Mouse (Mus musculus): ENCODE measurements around the gene Mgat2. TPM values are rescaled to one million over a fixed set of nuclear protein-coding genes. Genes with fewer than 3 reads are reported as not detected.
A peak's percentile ranks its signal among the peaks of the same experiment; 100 is the strongest.

Gene Mgat2
- polyA plus RNA-seq (2014; fragmentation: Nextera tagmentation; extraction: Ambion mirVana): 37.0 and 37.5 TPM in 2 replicates

DNA sequence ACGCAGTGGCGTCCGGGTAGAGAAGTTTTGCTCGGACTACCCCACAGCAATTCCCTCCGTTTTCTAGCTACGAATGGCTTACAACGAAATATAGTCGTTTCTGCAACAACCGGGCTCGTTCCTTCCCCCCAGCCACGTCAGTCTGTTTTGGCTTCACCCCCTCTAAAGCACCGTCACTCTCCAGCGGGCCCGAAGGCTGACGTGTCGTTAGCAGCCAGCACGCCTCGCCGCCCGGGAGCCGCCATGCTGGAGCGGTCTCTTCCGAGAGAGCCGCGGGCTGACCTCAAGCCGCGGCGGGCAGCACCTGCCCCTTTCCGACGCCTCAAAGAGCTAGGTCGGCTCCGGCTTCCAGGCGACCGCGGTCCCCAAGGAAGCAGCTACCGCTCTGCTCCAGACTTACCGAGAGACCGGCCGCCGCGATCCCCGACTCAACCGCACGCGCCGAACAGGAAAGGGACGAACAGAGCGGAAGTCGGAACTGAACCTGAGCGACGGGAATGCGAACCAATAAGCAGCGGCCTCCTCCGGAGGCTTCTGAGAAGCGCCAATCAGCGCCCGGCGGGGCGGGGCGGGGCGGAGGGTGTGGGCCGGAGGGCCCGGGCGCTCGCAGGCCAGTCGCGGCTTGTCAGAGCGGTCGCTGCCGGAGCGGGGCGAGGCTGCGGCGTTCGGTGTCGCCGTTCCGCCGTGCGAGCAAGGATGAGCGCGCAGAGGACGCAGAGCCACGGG, at the start of gene Mgat2, which contains the start of gene Rpl36al:
Gene Mgat2 (plus strand): TSS at position 575 of the 726 bp plus-strand sequence.
Gene Rpl36al (minus strand): TSS at position 501 of the 726 bp plus-strand sequence.
- WGBS: under 1% methylated on average over 80 of the region's 84 CpGs
- Histone ChIP-seq H3K27ac (ENCODE audit: low read depth, low read length) (peak within 1 kb of the TSS; percentile 86), H3K27me3 (ENCODE audit: control insufficient read depth, insufficient read depth, low read length) (no peaks in the 10 kb centered on the region)

DNA sequence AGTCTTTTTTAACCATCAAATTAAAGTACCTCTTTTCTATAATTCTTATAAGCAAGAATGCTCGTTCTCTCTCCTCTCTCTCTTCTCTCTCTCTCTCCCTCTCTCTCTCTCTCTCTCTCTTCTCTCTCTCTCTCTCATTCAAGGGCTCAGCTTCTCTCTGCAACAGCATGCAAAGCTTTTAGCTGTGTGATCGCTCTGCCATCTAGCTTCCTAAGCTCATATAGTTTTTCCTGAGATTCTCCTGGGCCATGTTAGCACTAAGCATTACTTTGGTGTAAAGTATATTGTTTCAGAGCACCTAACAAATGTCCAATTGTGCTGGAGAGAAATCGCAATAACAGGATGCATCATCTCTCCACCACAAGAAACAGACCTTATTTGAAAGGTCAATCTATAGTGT, 44.8 kb upstream of the Mgat2 start:
- no peak overlapping the region for H3K4me3 ChIP-seq (ENCODE audit: low read depth, low read length)
- ATAC-seq (ENCODE audit: insufficient read depth, low FRiP score, low TSS enrichment): no peak
- 91% methylated on average over 3 of the region's 3 CpGs for WGBS
- no peak overlapping the region for H3K4me2 ChIP-seq (ENCODE audit: low read depth)
- no peaks in the 10 kb centered on the region for H3K4me1 ChIP-seq (ENCODE audit: control insufficient read depth, insufficient read depth, low read length)
- H3K27me3 ChIP-seq (ENCODE audit: control insufficient read depth, insufficient read depth, low read length): no peaks in the 10 kb centered on the region
- H3K9ac ChIP-seq (ENCODE audit: low read length): no peak overlapping the region
- no peaks in the 10 kb centered on the region for H3K9me3 ChIP-seq (ENCODE audit: control insufficient read depth, low read length)
- H3K36me3 ChIP-seq (ENCODE audit: control insufficient read depth, insufficient read depth, low read length): no peaks in the 10 kb centered on the region
- no peak overlapping the region for H3K27ac ChIP-seq (ENCODE audit: low read depth, low read length)
- no peak for DNase-seq (ENCODE audit: low spot score)

More for the DNA sequence above, at the start of gene Mgat2, which contains the start of gene Rpl36al:
- Histone ChIP-seq H3K4me2 (ENCODE audit: low read depth) (peak within 1 kb of the TSS; percentile 92), H3K36me3 (ENCODE audit: control insufficient read depth, insufficient read depth, low read length) (no peaks in the 10 kb centered on the region), H3K4me1 (ENCODE audit: control insufficient read depth, insufficient read depth, low read length) (peaks cover 13% of the 10 kb centered on the region), H3K9me3 (ENCODE audit: control insufficient read depth, low read length) (no peaks in the 10 kb centered on the region), H3K9ac (ENCODE audit: low read length) (peak within 1 kb of the TSS; percentile 88), H3K4me3 (ENCODE audit: low read depth, low read length) (peak within 1 kb of the TSS; percentile 86)
- DNase-seq (ENCODE audit: low spot score) (peak; percentile 99), ATAC-seq (ENCODE audit: insufficient read depth, low FRiP score, low TSS enrichment) (peak; percentile 100)

DNA sequence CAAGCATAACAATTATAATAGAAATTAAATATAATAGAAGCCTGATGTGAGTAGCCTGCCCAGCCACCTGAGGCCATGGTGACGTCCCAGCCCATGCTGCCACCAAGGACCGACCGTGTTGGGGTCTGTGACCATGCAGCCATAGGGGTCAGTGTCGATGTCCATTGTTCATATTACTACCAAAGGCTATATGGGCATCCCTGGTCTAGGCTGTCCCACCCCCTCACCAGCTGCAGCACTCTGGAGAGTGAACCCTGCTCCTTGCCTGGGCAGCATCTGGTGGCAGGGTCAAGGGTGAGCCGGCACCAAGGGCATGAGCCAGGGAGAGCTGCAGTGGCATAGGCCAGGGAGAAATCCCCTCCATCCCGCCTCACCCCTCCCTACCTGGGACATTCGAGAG, 44.1 kb upstream of the Mgat2 start:
- Histone ChIP-seq H3K4me3 (ENCODE audit: low read depth, low read length) (no peak overlapping the region), H3K4me2 (ENCODE audit: low read depth) (no peak overlapping the region), H3K9me3 (ENCODE audit: control insufficient read depth, low read length) (no peaks in the 10 kb centered on the region), H3K9ac (ENCODE audit: low read length) (no peak overlapping the region), H3K27ac (ENCODE audit: low read depth, low read length) (no peak overlapping the region), H3K4me1 (ENCODE audit: control insufficient read depth, insufficient read depth, low read length) (no peaks in the 10 kb centered on the region), H3K36me3 (ENCODE audit: control insufficient read depth, insufficient read depth, low read length) (no peaks in the 10 kb centered on the region), H3K27me3 (ENCODE audit: control insufficient read depth, insufficient read depth, low read length) (no peaks in the 10 kb centered on the region)
- DNase-seq (ENCODE audit: low spot score): no peak
- WGBS: 86% methylated on average over 7 of the region's 7 CpGs
- ATAC-seq (ENCODE audit: insufficient read depth, low FRiP score, low TSS enrichment): no peak

DNA sequence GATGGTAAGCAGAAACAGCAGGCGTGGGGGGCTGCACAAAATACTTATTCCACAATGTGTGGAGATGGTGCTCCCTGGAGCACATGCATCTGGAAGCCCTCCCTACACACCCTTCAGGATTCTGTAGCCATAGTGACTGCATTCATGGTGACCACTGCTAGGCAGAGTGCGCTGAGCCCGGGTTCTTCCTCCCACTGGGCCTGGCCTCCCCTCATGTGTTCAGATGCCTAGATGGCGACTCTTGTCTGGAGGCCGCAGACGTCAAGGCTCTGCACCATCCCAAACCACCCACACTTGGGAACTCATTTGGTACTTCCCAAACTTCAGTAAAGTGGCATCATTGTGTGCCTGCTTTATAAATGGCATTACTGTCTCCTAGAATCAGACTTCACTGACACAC, 40.5 kb upstream of the Mgat2 start:
- 72% methylated on average over 6 of the region's 6 CpGs for WGBS
- no peaks in the 10 kb centered on the region for H3K36me3 ChIP-seq (ENCODE audit: control insufficient read depth, insufficient read depth, low read length)
- no peaks in the 10 kb centered on the region for H3K4me1 ChIP-seq (ENCODE audit: control insufficient read depth, insufficient read depth, low read length)
- no peaks in the 10 kb centered on the region for H3K9me3 ChIP-seq (ENCODE audit: control insufficient read depth, low read length)
- ATAC-seq (ENCODE audit: insufficient read depth, low FRiP score, low TSS enrichment) (no peak), DNase-seq (ENCODE audit: low spot score) (no peak)
- H3K4me2 ChIP-seq (ENCODE audit: low read depth): no peak overlapping the region
- no peak overlapping the region for H3K27ac ChIP-seq (ENCODE audit: low read depth, low read length)
- no peaks in the 10 kb centered on the region for H3K27me3 ChIP-seq (ENCODE audit: control insufficient read depth, insufficient read depth, low read length)
- H3K9ac ChIP-seq (ENCODE audit: low read length): no peak overlapping the region
- no peak overlapping the region for H3K4me3 ChIP-seq (ENCODE audit: low read depth, low read length)

DNA sequence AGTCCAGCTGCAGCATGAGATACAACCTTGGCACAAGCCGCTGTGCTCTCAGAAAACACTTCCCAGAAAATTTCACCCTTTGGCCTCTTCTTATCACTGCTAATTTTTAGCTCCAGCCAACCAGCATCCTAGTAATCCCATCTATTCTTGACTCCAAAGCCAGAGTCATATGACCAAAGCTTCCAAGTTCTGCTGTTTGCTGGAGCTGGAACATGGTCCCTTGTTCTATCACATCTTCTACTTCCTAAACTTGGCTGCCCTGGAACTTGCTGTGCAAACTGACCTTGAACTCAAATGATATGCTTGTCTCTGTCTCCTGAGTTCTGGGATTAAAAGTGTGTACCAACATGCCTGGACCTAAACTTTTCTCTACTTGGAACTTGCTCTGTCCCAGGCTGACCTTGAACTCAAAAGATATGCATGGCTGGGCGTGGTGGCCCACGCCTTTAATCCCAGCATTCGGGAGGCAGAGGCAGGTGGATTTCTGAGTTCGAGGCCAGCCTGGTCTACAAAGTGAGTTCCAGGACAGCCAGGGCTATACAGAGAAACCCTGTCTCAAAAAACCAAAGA, 36.7 kb upstream of the Mgat2 start:
- 93% methylated on average over 5 of the region's 5 CpGs for WGBS
- Histone ChIP-seq H3K4me1 (ENCODE audit: control insufficient read depth, insufficient read depth, low read length) (no peaks in the 10 kb centered on the region), H3K4me3 (ENCODE audit: low read depth, low read length) (no peak overlapping the region), H3K9me3 (ENCODE audit: control insufficient read depth, low read length) (no peaks in the 10 kb centered on the region), H3K9ac (ENCODE audit: low read length) (no peak overlapping the region), H3K27ac (ENCODE audit: low read depth, low read length) (no peak overlapping the region), H3K4me2 (ENCODE audit: low read depth) (no peak overlapping the region), H3K27me3 (ENCODE audit: control insufficient read depth, insufficient read depth, low read length) (no peaks in the 10 kb centered on the region), H3K36me3 (ENCODE audit: control insufficient read depth, insufficient read depth, low read length) (no peaks in the 10 kb centered on the region)
- no peak for DNase-seq (ENCODE audit: low spot score)
- ATAC-seq (ENCODE audit: insufficient read depth, low FRiP score, low TSS enrichment): no peak

DNA sequence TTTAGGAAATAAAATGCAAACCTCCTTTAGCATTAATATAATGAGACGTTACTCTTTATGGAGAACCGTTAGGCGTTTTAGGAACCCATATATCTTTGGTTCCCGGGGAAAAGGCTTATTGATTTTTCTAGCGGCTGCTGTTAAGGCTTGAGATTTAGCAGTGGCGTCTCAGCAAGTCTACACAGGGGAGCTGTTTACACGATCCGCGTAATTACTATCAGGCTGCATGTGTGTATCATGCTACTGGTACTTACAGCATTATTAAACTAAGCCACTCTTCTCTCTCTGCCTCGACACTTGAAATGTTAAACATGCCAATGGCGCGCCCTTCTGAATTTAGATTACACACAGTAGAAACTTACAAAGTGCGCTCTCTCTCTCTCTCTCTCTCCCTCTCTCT, 33.9 kb upstream of the Mgat2 start:
- Histone ChIP-seq H3K36me3 (ENCODE audit: control insufficient read depth, insufficient read depth, low read length) (no peaks in the 10 kb centered on the region), H3K27me3 (ENCODE audit: control insufficient read depth, insufficient read depth, low read length) (no peaks in the 10 kb centered on the region)
- WGBS: 82% methylated on average over 13 of the region's 13 CpGs

DNA sequence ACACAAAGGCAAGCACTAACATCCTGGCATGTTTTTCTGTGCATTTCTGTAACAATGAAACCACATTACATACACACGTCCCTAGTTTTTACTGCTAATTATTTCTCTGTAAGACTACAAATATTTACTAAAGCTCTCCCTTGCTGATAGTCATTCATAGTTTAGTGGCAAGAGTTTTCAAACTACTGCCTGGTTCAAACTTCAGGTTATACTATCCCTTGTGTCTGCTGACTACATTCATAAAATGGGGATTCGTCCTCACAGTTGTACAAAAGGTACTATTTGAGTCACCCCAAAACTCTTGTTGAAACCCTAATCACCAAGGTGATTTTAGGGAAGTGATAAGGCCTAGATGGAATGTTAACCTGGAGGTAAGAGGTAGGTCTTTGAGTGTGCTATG, 28.0 kb upstream of the Mgat2 start:
- peaks cover 2% of the 10 kb centered on the region; the same call in 1 of the 2 replicates for H3K36me3 ChIP-seq (ENCODE audit: control insufficient read depth, insufficient read depth, low read length)
- WGBS: 83% methylated on average over 2 of the region's 2 CpGs
- no peak overlapping the region for H3K4me2 ChIP-seq (ENCODE audit: low read depth)
- peaks cover 3% of the 10 kb centered on the region; the same call in 1 of the 2 replicates for H3K4me1 ChIP-seq (ENCODE audit: control insufficient read depth, insufficient read depth, low read length)
- H3K27ac ChIP-seq (ENCODE audit: low read depth, low read length): no peak overlapping the region
- H3K9ac ChIP-seq (ENCODE audit: low read length): no peak overlapping the region
- H3K9me3 ChIP-seq (ENCODE audit: control insufficient read depth, low read length): no peaks in the 10 kb centered on the region
- H3K4me3 ChIP-seq (ENCODE audit: low read depth, low read length): no peak overlapping the region
- DNase-seq (ENCODE audit: low spot score) (no peak), ATAC-seq (ENCODE audit: insufficient read depth, low FRiP score, low TSS enrichment) (no peak)
- H3K27me3 ChIP-seq (ENCODE audit: control insufficient read depth, insufficient read depth, low read length): no peaks in the 10 kb centered on the region

More for the DNA sequence above, 33.9 kb upstream of the Mgat2 start:
- H3K4me1 ChIP-seq (ENCODE audit: control insufficient read depth, insufficient read depth, low read length): no peaks in the 10 kb centered on the region
- H3K4me3 ChIP-seq (ENCODE audit: low read depth, low read length): no peak overlapping the region
- no peak overlapping the region for H3K4me2 ChIP-seq (ENCODE audit: low read depth)
- H3K27ac ChIP-seq (ENCODE audit: low read depth, low read length): no peak overlapping the region
- no peak overlapping the region for H3K9ac ChIP-seq (ENCODE audit: low read length)
- no peaks in the 10 kb centered on the region for H3K9me3 ChIP-seq (ENCODE audit: control insufficient read depth, low read length)
- DNase-seq (ENCODE audit: low spot score) (no peak), ATAC-seq (ENCODE audit: insufficient read depth, low FRiP score, low TSS enrichment) (no peak)

DNA sequence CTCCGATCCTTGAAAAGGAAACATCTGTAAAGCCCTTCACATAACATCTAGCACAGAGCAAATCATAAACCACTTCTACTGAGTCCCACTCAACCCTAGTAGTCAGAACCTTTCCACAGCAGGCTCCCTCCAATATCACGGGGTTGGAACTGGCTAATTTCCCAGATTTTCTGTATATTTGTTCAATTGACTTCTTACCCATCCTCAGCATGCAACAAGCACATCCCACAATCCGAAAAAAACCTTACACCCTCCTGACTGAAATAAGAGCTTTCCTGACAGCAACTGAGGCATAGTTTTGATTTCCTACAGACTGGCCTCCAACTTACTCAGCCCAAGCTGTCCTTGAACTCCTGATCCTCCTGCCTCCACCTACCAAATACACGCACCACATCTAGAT, 27.5 kb upstream of the Mgat2 start:
- H3K36me3 ChIP-seq (ENCODE audit: control insufficient read depth, insufficient read depth, low read length): peaks cover 2% of the 10 kb centered on the region; the same call in 1 of the 2 replicates
- H3K9me3 ChIP-seq (ENCODE audit: control insufficient read depth, low read length): no peaks in the 10 kb centered on the region
- H3K27ac ChIP-seq (ENCODE audit: low read depth, low read length): no peak overlapping the region
- no peak for DNase-seq (ENCODE audit: low spot score)
- H3K9ac ChIP-seq (ENCODE audit: low read length): no peak overlapping the region
- H3K4me2 ChIP-seq (ENCODE audit: low read depth): no peak overlapping the region
- H3K4me1 ChIP-seq (ENCODE audit: control insufficient read depth, insufficient read depth, low read length): peaks cover 3% of the 10 kb centered on the region; the same call in 1 of the 2 replicates
- H3K4me3 ChIP-seq (ENCODE audit: low read depth, low read length): no peak overlapping the region
- no peaks in the 10 kb centered on the region for H3K27me3 ChIP-seq (ENCODE audit: control insufficient read depth, insufficient read depth, low read length)
- WGBS: 85% methylated on average over 4 of the region's 4 CpGs
- no peak for ATAC-seq (ENCODE audit: insufficient read depth, low FRiP score, low TSS enrichment)

GRCm38 (mm10) chr12:69157107-69157506, 26.9 kb upstream of the Mgat2 start:
- Histone ChIP-seq H3K4me1 (ENCODE audit: control insufficient read depth, insufficient read depth, low read length) (peaks cover 3% of the 10 kb centered on the region; the same call in 1 of the 2 replicates), H3K9me3 (ENCODE audit: control insufficient read depth, low read length) (no peaks in the 10 kb centered on the region), H3K27me3 (ENCODE audit: control insufficient read depth, insufficient read depth, low read length) (no peaks in the 10 kb centered on the region), H3K4me3 (ENCODE audit: low read depth, low read length) (no peak overlapping the region), H3K36me3 (ENCODE audit: control insufficient read depth, insufficient read depth, low read length) (peaks cover 2% of the 10 kb centered on the region; the same call in 1 of the 2 replicates), H3K9ac (ENCODE audit: low read length) (no peak overlapping the region), H3K27ac (ENCODE audit: low read depth, low read length) (no peak overlapping the region), H3K4me2 (ENCODE audit: low read depth) (0 out of 2 replicates have a peak overlapping the region, but pooled peaks have one; percentile 3)
- WGBS: 97% methylated on average over 2 of the region's 2 CpGs
- DNase-seq (ENCODE audit: low spot score) (no peak), ATAC-seq (ENCODE audit: insufficient read depth, low FRiP score, low TSS enrichment) (no peak)

All from neural tube, embryonic 11.5 days (tissue).